Mouse (Mus musculus): ENCODE results near the gene Ak4.

DNA sequence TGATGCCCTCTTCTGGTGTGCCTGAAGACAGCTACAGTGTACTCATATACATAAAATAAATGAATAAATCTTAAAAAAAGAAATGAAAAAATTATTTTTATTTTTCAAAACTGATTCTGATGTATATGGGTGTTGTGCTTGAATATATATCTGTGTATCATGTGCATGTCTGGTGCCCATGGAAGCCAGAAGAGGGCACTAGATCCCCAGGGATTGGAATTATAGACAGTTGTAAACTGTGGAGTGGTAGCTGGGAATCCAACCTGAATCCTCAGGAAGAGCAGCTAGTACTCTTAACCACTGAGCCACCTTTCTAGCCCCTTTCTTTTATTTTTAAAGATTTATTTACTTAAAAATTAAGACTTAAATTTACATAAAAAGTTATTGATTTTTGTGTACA lies 87.3 kb downstream of the Ak4 start:
- TF ChIP-seq CTCF (IDR thresholded peaks at IDR 0.05; ENCODE audit: extremely low read depth, insufficient read depth, insufficient read length, insufficient replicate concordance) (no peak), POLR2A (IDR thresholded peaks at IDR 0.05; ENCODE audit: low read depth, low read length) (no peak)

Measured in spleen, adult 2 months (tissue).